Mouse (Mus musculus): ENCODE data around the gene Faim.

Gene Faim

DNA sequence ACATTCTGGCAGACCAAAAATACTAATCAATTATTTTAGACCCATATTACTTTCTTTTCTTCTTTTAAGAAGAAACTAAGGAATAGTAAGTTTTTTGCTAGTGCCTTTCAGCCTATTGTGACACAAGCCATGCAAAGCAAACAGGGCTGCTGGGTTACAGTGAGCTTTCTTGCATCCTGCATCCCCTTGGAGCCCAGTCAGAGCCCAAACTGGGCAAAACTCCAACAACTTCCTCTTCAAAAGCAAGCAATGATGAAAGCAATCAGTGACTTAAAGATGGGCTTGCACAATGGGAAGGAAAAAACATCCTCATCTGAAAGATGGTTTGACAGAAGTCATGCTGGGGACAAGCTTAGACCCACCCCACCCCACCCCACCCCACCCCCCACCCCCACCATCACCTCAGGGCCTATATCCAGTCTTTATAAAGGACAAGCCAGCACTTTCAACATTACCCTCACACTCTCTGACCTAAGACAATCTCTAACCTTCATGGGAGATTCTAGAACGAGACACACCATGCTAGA is 62.6 kb downstream of the Faim start:
- DNase-seq (ENCODE audit: low spot score in 2 of 2) = no peak

DNA sequence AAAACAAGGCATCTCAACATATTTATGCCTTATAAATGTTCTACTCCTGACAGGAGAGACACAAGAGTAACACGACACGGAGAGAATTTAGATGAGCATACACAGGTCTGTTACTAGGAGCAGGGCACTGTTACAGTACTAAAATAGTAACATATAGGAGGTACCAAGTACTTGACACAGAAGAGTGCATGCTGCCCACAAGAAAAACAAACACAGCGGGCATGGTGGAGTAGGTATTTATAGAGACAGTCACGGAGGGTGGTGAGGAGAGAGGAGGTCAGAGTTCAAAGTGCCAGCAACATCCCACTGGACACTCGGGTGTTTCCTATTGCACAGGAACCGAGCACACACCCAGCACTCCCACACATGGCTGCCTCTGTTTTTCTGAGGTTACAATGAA is 63.6 kb downstream of the Faim start:
- no peak for DNase-seq (ENCODE audit: low spot score in 2 of 2)
